Mouse (Mus musculus) liver, embryonic 15.5 days (tissue): ENCODE measurements at regions not wholly inside any gene's neighbourhood (a gene's known extent, or its start where the extent isn't known, plus 50 kb on each side); places are given as distances from the start of the nearest gene placed in this dataset.
"Not testable (repeated sequence)": the region's sequence is repeated elsewhere in the genome, so short reads cannot be mapped to it uniquely, and the experiment has no call there.

Source experiments
- ATAC-seq: fragments of 200-750 bp; cut with Nextera tagmentation; 2 replicates; pipeline ENCODE4 v1.8.0; 2017; ENCODE audit warnings: moderate number of reproducible peaks, mild to moderate bottlenecking, moderate library complexity; ENCODE audit not compliant: insufficient read depth
- H3K27ac ChIP-seq: fragments of 300-500 bp; sonication (generic); replicated peaks from 2 replicates; pipeline ENCODE4 v1.5.1; 2015; ENCODE audit warnings: mild to moderate bottlenecking, inconsistent platforms
- H3K27me3 ChIP-seq: fragments of 300-500 bp; sonication (generic); 2 replicates; pipeline ENCODE4 v1.6.1; 2015; ENCODE audit warnings: mild to moderate bottlenecking, inconsistent platforms
- H3K36me3 ChIP-seq: fragments of 300-500 bp; sonication (generic); replicated peaks from 2 replicates; pipeline ENCODE4 v1.6.1; 2015; ENCODE audit warnings: moderate library complexity, mild to moderate bottlenecking, inconsistent platforms
- H3K4me1 ChIP-seq: fragments of 300-500 bp; sonication (generic); replicated peaks from 2 replicates; pipeline ENCODE4 v1.6.1; 2015; ENCODE audit warnings: inconsistent platforms
- H3K4me2 ChIP-seq: fragments of 300-500 bp; sonication (generic); 2 replicates; pipeline ENCODE4 v1.6.1; 2015; ENCODE audit warnings: moderate library complexity, mild to moderate bottlenecking, inconsistent platforms
- H3K4me3 ChIP-seq: fragments of 300-500 bp; sonication (generic); replicated peaks from 2 replicates; pipeline ENCODE4 v1.5.1; 2015; ENCODE audit warnings: mild to moderate bottlenecking, inconsistent platforms
- H3K9ac ChIP-seq: fragments of 300-500 bp; sonication (generic); 2 replicates; pipeline ENCODE4 v1.6.1; 2015; ENCODE audit warnings: moderate library complexity, mild to moderate bottlenecking, inconsistent platforms
- H3K9me3 ChIP-seq: fragments of 300-500 bp; sonication (generic); replicated peaks from 2 replicates; pipeline ENCODE4 v1.6.1; 2016; ENCODE audit warnings: inconsistent platforms
- WGBS: fragments of 180-500 bp; shearing (Covaris S2); methylation state at CpG from one replicate; pipeline ENCODE4 v1.1.7; 2015; ENCODE audit warnings: mixed read lengths; ENCODE audit not compliant: insufficient replicate concordance; 5-methylcytosine and 5-hydroxymethylcytosine counted together

GRCm38 (mm10) chr8:103699016-103699520 is 402.4 kb upstream of the Cdh5 start:
- Histone ChIP-seq H3K9me3 (no peaks in the 10 kb centered on the region), H3K27ac (no peak overlapping the region), H3K4me3 (no peak overlapping the region), H3K4me2 (no peak overlapping the region), H3K36me3 (no peaks in the 10 kb centered on the region), H3K27me3 (no peaks in the 10 kb centered on the region), H3K4me1 (no peaks in the 10 kb centered on the region), H3K9ac (no peak overlapping the region)
- 54% methylated on average over 1 of the region's 1 CpGs for WGBS
- ATAC-seq: no peak

DNA sequence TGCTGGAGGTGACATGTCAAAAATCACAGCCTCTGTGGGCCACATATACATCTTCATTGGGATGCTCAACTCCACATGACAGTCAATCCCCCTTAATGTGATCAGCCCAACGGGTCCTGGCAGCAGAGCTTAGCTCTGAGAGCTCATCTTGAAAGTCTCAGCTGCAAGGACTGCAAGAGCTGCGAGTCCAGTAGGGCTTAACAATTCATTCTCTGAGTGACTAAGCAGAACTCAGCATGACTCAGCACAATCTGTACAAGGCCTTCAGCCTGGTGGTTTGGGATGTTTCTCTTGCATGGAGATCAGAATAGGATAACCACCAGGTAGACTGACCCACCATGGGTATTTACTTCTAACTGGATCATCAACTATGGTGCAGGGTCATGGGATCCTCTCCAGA is 399.2 kb upstream of the Cdh5 start:
- no peaks in the 10 kb centered on the region for H3K36me3 ChIP-seq
- ATAC-seq: no peak
- no peak overlapping the region for H3K4me2 ChIP-seq
- no peak overlapping the region for H3K4me3 ChIP-seq
- no peak overlapping the region for H3K9ac ChIP-seq
- WGBS: 34% methylated on average over 2 of the region's 2 CpGs
- H3K9me3 ChIP-seq: no peaks in the 10 kb centered on the region
- no peaks in the 10 kb centered on the region for H3K4me1 ChIP-seq
- no peak overlapping the region for H3K27ac ChIP-seq
- H3K27me3 ChIP-seq: no peaks in the 10 kb centered on the region

DNA sequence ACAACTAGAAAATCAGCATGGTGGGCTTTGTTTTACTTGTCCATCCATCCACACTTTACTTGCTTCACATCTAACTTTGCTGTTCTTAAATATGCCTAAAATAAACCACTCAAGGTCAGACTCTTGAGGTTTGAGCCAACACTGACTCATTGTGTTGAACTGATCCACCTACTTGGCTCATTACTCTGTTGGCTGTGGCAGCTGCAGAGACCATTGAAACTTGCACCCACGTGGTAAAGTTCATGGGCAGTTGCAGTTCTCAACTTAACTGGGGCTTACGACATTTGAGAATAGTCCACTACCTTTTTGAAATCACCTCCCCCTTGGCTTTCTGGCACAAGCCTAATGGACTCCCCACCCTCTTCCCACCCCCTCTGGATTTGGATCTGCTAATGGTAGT is 395.3 kb upstream of the Cdh5 start:
- Histone ChIP-seq H3K4me3 (no peak overlapping the region), H3K27me3 (no peaks in the 10 kb centered on the region), H3K4me2 (no peak overlapping the region), H3K9ac (no peak overlapping the region), H3K4me1 (no peaks in the 10 kb centered on the region), H3K9me3 (no peaks in the 10 kb centered on the region), H3K27ac (no peak overlapping the region), H3K36me3 (no peaks in the 10 kb centered on the region)
- no peak for ATAC-seq
- 48% methylated on average over 2 of the region's 2 CpGs for WGBS

DNA sequence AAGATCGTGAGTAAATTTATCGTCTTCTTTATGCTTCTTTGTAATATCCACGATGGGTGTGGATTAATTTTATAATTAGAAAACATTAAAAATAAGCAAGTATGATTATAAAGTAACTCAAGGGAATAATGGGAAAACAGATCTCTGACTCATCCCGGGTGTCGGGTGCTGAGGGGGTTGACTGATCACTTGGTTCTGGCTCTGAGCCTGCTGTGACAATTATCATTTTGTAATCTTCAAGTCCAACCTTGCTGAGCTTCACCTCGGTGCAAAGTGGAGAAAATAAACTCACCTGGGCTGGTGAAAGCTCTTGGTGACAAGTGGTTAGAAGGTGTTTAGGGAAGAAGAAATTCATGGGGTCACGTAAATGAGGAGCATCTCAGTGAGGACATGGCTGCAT is 390.6 kb upstream of the Cdh5 start:
- H3K27ac ChIP-seq, H3K27me3 ChIP-seq, H3K9me3 ChIP-seq, H3K4me3 ChIP-seq, H3K4me1 ChIP-seq, H3K36me3 ChIP-seq, ATAC-seq, H3K4me2 ChIP-seq, H3K9ac ChIP-seq: not testable (repeated sequence)
- 68% methylated on average over 7 of the region's 7 CpGs for WGBS

- Histone ChIP-seq H3K27ac (no peak overlapping the region), H3K4me2 (no peak overlapping the region), H3K36me3 (no peaks in the 10 kb centered on the region), H3K4me1 (no peaks in the 10 kb centered on the region), H3K4me3 (no peak overlapping the region), H3K9ac (no peak overlapping the region), H3K27me3 (no peaks in the 10 kb centered on the region), H3K9me3 (no peaks in the 10 kb centered on the region)
- WGBS: 42% methylated on average over 4 of the region's 4 CpGs
- no peak for ATAC-seq
Observed at GRCm38 (mm10) chr8:103717723-103718122, 383.7 kb upstream of the Cdh5 start.

GRCm38 (mm10) chr8:103733466-103733865 is 368.0 kb upstream of the Cdh5 start:
- no peak overlapping the region for H3K4me3 ChIP-seq
- H3K9me3 ChIP-seq: no peaks in the 10 kb centered on the region
- no peak overlapping the region for H3K4me2 ChIP-seq
- 78% methylated on average over 3 of the region's 3 CpGs for WGBS
- H3K27ac ChIP-seq: no peak overlapping the region
- ATAC-seq: no peak
- H3K9ac ChIP-seq: no peak overlapping the region
- H3K36me3 ChIP-seq: no peaks in the 10 kb centered on the region
- H3K27me3 ChIP-seq: no peaks in the 10 kb centered on the region
- no peaks in the 10 kb centered on the region for H3K4me1 ChIP-seq

GRCm38 (mm10) chr8:103738330-103738729 is 363.1 kb upstream of the Cdh5 start:
- ATAC-seq: no peak
- Histone ChIP-seq H3K36me3 (no peaks in the 10 kb centered on the region), H3K9ac (no peak overlapping the region), H3K27ac (no peak overlapping the region), H3K27me3 (no peaks in the 10 kb centered on the region), H3K4me3 (no peak overlapping the region), H3K9me3 (no peaks in the 10 kb centered on the region), H3K4me1 (no peaks in the 10 kb centered on the region), H3K4me2 (no peak overlapping the region)
- 51% methylated on average over 8 of the region's 8 CpGs for WGBS

DNA sequence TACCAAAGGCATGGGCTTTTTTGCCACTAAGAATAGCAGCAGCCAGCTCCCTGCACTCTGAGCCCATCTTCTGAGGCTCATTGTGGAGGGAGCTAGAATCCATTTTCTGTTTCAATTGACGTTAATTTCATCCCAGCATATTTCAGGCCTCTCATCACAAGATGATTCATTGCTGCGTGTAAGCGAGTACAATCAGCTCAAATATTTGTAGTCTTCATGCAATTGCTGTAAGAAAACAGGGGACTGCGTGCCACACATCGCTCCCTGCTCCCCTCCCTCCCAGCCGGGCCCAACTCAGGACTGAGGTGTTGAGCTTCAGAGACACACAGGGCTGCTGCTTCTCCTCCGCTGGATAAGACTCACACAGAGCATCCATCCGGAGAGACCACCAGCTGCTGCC is 360.0 kb upstream of the Cdh5 start:
- H3K4me2 ChIP-seq: no peak overlapping the region
- H3K36me3 ChIP-seq: no peaks in the 10 kb centered on the region
- H3K9me3 ChIP-seq: no peaks in the 10 kb centered on the region
- no peak overlapping the region for H3K9ac ChIP-seq
- WGBS: 58% methylated on average over 8 of the region's 8 CpGs
- no peak overlapping the region for H3K27ac ChIP-seq
- H3K4me1 ChIP-seq: no peaks in the 10 kb centered on the region
- H3K4me3 ChIP-seq: no peak overlapping the region
- no peak for ATAC-seq
- H3K27me3 ChIP-seq: no peaks in the 10 kb centered on the region

GRCm38 (mm10) chr8:103748734-103749133 is 352.7 kb upstream of the Cdh5 start:
- 65% methylated on average over 4 of the region's 4 CpGs for WGBS
- Histone ChIP-seq H3K27ac (no peak overlapping the region), H3K27me3 (no peaks in the 10 kb centered on the region), H3K36me3 (no peaks in the 10 kb centered on the region), H3K4me3 (no peak overlapping the region), H3K9ac (no peak overlapping the region), H3K4me1 (no peaks in the 10 kb centered on the region), H3K4me2 (no peak overlapping the region), H3K9me3 (no peaks in the 10 kb centered on the region)
- ATAC-seq: no peak

DNA sequence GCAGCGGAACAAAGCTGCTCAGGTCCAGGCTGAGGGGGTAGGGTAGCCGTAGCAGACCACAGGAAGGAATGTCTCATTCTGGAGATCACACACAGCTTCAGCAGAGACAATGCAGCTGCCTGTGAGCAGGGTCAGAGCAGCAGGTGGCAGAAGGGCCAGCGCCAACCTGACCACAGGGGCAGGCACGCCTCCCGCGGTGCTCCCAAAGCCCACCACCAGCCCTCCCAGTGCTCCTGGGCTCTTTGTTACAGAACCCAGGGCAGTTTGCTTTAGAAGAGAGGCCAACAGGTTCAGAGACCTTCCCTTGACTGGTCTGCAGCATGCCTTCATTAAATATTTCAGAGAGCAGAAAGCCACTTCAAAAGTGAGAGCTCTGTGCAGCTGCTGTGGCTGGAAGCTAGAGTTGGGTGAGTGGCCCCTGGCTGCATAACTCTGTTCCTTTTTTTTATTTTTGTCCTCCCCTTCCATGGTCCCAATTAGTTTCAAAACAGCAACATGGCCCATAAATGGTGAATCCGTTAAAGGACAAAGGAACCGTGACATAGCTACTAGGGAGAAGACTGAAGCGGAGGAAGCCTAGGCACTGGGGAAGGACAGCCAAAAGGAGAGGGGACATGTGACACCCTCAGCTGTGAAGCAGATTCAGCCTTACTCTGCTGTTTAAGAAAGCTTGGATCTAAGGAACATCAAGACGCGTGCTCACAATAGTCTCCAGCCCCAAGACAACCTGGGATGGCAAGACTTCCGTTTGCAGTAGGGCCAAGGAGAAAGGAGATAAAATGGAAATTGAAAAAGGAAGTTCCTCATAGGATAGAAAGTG is 350.9 kb upstream of the Cdh5 start:
- H3K9ac ChIP-seq: no peak overlapping the region
- no peaks in the 10 kb centered on the region for H3K4me1 ChIP-seq
- no peaks in the 10 kb centered on the region for H3K36me3 ChIP-seq
- H3K27me3 ChIP-seq: no peaks in the 10 kb centered on the region
- no peak overlapping the region for H3K4me3 ChIP-seq
- H3K4me2 ChIP-seq: no peak overlapping the region
- WGBS: 34% methylated on average over 12 of the region's 12 CpGs
- no peak overlapping the region for H3K27ac ChIP-seq
- H3K9me3 ChIP-seq: no peaks in the 10 kb centered on the region
- ATAC-seq: no peak

DNA sequence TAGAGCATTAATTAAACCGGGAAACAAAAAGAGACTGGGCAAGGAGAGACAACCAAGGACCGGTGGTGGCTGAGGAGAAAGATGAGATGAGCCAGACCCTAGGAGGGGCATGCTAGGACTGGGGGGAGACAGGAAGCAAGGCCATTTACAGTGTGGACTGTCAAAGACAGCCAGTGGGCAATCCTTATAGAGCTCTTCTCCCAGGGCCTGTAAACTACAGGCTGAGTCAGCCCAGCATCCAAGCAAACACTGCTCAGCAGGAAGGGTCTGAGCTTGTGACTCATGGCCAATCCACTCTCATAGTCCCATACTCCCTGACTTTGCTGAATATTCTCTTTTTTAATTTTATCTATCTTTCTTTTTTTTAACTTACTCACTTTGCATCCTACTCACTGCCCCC is 350.3 kb upstream of the Cdh5 start:
- ATAC-seq: no peak
- 61% methylated on average over 2 of the region's 2 CpGs for WGBS
- H3K36me3 ChIP-seq: no peaks in the 10 kb centered on the region
- H3K4me1 ChIP-seq: no peaks in the 10 kb centered on the region
- H3K27ac ChIP-seq: no peak overlapping the region
- no peaks in the 10 kb centered on the region for H3K27me3 ChIP-seq
- no peak overlapping the region for H3K4me3 ChIP-seq
- no peak overlapping the region for H3K9ac ChIP-seq
- H3K4me2 ChIP-seq: no peak overlapping the region
- no peaks in the 10 kb centered on the region for H3K9me3 ChIP-seq

DNA sequence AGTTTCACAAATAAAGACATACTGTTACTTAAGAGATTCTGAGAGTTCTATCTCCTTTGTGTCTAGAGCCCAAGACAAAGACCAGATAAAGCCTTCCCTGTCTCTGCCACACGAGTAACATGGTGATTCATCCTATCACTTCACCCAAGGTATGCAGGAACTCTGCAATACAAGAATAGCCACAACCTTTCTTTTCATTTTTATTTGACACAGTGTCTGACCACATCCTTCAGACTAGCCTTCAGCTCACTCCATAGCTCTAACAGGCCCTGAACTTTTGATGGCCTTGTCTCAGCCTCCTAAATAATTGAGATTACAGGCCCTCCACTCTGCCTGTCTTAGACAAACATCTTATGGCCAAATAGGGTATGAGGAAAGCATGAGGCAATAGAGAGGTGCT is 337.6 kb upstream of the Cdh5 start:
- ATAC-seq: no peak
- H3K27me3 ChIP-seq: no peaks in the 10 kb centered on the region
- H3K9ac ChIP-seq: no peak overlapping the region
- 31% methylated on average over 1 of the region's 1 CpGs for WGBS
- H3K4me1 ChIP-seq: no peaks in the 10 kb centered on the region
- H3K4me3 ChIP-seq: no peak overlapping the region
- H3K4me2 ChIP-seq: no peak overlapping the region
- H3K27ac ChIP-seq: no peak overlapping the region
- H3K9me3 ChIP-seq: no peaks in the 10 kb centered on the region
- no peaks in the 10 kb centered on the region for H3K36me3 ChIP-seq
